Mouse (Mus musculus): ENCODE results near the gene Fat3. TPM values are rescaled to one million over a fixed set of nuclear protein-coding genes. Genes with fewer than 3 reads are reported as not detected.

Fat3 gene
- polyA plus RNA-seq, 1 experiment from 2014 or later, result 16.8 TPM

DNA sequence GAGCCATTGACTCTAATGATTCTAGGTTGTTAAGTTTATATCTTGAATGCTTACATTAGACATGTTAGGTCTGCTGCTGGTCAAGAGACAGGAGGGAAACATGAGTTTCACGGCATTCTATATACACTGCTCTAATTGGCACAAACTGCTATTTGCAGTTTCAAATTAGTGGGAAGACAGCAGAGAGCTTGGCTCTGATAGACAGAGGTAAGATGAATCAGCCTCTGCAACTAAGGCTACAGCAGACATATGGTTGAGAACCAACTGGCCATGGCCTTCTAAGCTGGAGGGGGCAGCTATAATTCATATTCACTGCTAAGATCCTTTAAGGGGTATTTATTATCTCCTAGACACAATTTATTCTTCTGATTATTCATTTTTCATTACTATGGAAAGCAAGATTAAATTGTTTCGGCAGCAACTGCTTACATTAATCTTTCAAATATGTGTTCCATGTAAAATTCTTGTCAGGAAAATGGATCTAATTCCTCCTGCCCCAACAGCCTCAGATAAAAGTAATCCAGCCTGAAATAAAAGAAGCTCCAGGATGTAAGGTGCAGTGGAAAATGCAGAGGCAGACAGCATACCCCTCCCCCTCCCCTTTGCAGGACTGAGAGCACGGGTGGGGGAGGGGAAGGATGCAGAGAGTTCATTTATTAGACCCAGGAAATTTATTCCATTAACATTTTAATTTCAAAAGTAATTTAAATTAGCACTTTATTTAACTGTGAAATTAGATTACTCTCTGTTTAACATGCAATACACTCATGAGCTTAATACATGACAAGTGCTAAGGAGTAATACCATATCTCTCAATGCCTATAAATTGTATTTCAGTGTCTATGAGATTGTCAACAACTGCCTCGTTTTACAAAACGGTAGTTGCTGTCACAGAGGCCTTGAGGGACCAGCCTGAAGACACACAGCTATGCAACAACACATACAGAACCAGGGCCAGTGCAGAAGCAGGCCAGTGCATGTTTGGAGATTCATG lies 189.9 kb downstream of the Fat3 start:
- Histone ChIP-seq H3K9ac (ENCODE audit: low read length) (no peak overlapping the region), H3K4me2 (ENCODE audit: low read depth) (no peak overlapping the region), H3K4me1 (ENCODE audit: control insufficient read depth, insufficient read depth, low read length) (peaks cover 13% of the 10 kb centered on the region; the same call in 1 of the 2 replicates), H3K4me3 (ENCODE audit: low read depth, low read length) (no peak overlapping the region), H3K36me3 (ENCODE audit: control insufficient read depth, insufficient read depth, low read length) (no peaks in the 10 kb centered on the region), H3K9me3 (ENCODE audit: control insufficient read depth, low read length) (no peaks in the 10 kb centered on the region), H3K27me3 (ENCODE audit: control insufficient read depth, insufficient read depth, low read length) (no peaks in the 10 kb centered on the region), H3K27ac (ENCODE audit: low read depth, low read length) (no peak overlapping the region)
- peak; percentile 55; the same call in 1 of the 2 replicates for ATAC-seq (ENCODE audit: insufficient read depth, low FRiP score, low TSS enrichment)
- 68% methylated on average over 5 of the region's 5 CpGs for WGBS
- DNase-seq (ENCODE audit: low spot score), result peak; percentile 23

DNA sequence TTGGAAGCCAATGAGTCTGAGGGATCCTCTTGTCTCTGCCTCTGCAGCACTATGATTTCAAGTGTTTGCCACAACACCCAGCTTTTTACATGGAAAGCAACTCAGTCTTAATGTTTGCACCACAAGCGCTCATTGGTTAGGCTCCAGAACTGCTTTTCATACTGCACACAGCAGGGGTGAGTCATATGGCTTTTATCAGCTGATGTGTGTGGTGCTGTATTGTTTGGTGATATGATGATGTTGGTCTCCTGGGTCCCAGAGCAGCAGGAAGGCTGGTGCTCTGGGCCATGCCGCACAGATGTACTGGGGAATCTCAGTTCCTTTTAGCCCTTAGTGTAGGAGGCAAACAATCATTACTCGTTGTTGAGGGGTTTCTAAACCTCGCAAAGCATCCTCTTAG lies 190.8 kb downstream of the Fat3 start:
- Histone ChIP-seq H3K27me3 (ENCODE audit: control insufficient read depth, insufficient read depth, low read length) (no peaks in the 10 kb centered on the region), H3K4me2 (ENCODE audit: low read depth) (no peak overlapping the region), H3K4me3 (ENCODE audit: low read depth, low read length) (no peak overlapping the region), H3K9ac (ENCODE audit: low read length) (no peak overlapping the region), H3K27ac (ENCODE audit: low read depth, low read length) (no peak overlapping the region), H3K36me3 (ENCODE audit: control insufficient read depth, insufficient read depth, low read length) (no peaks in the 10 kb centered on the region), H3K4me1 (ENCODE audit: control insufficient read depth, insufficient read depth, low read length) (peaks cover 13% of the 10 kb centered on the region; the same call in 1 of the 2 replicates), H3K9me3 (ENCODE audit: control insufficient read depth, low read length) (no peaks in the 10 kb centered on the region)
- DNase-seq (ENCODE audit: low spot score) (no peak), ATAC-seq (ENCODE audit: insufficient read depth, low FRiP score, low TSS enrichment) (no peak)
- 86% methylated on average over 4 of the region's 4 CpGs for WGBS

GRCm38 (mm10) chr9:16307789-16308188 lies 193.3 kb downstream of the Fat3 start:
- H3K27ac ChIP-seq (ENCODE audit: low read depth, low read length), result no peak overlapping the region
- no peaks in the 10 kb centered on the region for H3K9me3 ChIP-seq (ENCODE audit: control insufficient read depth, low read length)
- no peak overlapping the region for H3K4me3 ChIP-seq (ENCODE audit: low read depth, low read length)
- H3K4me1 ChIP-seq (ENCODE audit: control insufficient read depth, insufficient read depth, low read length), result peaks cover 13% of the 10 kb centered on the region; the same call in 1 of the 2 replicates
- DNase-seq (ENCODE audit: low spot score) (no peak), ATAC-seq (ENCODE audit: insufficient read depth, low FRiP score, low TSS enrichment) (no peak)
- no peak overlapping the region for H3K4me2 ChIP-seq (ENCODE audit: low read depth)
- H3K36me3 ChIP-seq (ENCODE audit: control insufficient read depth, insufficient read depth, low read length), result no peaks in the 10 kb centered on the region
- H3K9ac ChIP-seq (ENCODE audit: low read length), result no peak overlapping the region
- 98% methylated on average over 1 of the region's 1 CpGs for WGBS
- H3K27me3 ChIP-seq (ENCODE audit: control insufficient read depth, insufficient read depth, low read length), result no peaks in the 10 kb centered on the region

DNA sequence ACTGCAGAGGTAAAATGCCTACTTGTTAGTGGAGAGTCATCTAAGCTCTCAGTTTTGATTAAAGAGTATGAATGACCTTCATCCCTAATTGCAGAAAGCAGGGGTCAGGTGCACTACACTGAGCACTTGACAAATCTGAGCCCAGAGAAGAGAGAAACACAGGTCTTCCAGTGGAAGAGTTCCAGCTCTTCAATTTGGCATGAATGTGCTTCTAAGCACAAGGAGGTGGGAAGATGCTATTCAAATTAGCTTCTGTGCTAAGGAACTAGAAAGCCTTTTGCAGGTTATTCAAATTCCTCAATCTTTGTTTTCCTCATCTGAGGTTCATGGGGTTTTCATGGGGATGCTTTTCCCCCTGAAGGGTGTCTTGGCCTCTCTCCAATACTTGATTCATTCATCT lies 194.9 kb downstream of the Fat3 start:
- H3K4me3 ChIP-seq (ENCODE audit: low read depth, low read length), result no peak overlapping the region
- no peak for ATAC-seq (ENCODE audit: insufficient read depth, low FRiP score, low TSS enrichment)
- H3K36me3 ChIP-seq (ENCODE audit: control insufficient read depth, insufficient read depth, low read length), result no peaks in the 10 kb centered on the region
- DNase-seq (ENCODE audit: low spot score), result no peak
- H3K27ac ChIP-seq (ENCODE audit: low read depth, low read length), result no peak overlapping the region
- H3K27me3 ChIP-seq (ENCODE audit: control insufficient read depth, insufficient read depth, low read length), result no peaks in the 10 kb centered on the region
- peaks cover 8% of the 10 kb centered on the region; the same call in 1 of the 2 replicates for H3K4me1 ChIP-seq (ENCODE audit: control insufficient read depth, insufficient read depth, low read length)
- H3K9me3 ChIP-seq (ENCODE audit: control insufficient read depth, low read length), result no peaks in the 10 kb centered on the region
- no peak overlapping the region for H3K4me2 ChIP-seq (ENCODE audit: low read depth)
- H3K9ac ChIP-seq (ENCODE audit: low read length), result no peak overlapping the region

DNA sequence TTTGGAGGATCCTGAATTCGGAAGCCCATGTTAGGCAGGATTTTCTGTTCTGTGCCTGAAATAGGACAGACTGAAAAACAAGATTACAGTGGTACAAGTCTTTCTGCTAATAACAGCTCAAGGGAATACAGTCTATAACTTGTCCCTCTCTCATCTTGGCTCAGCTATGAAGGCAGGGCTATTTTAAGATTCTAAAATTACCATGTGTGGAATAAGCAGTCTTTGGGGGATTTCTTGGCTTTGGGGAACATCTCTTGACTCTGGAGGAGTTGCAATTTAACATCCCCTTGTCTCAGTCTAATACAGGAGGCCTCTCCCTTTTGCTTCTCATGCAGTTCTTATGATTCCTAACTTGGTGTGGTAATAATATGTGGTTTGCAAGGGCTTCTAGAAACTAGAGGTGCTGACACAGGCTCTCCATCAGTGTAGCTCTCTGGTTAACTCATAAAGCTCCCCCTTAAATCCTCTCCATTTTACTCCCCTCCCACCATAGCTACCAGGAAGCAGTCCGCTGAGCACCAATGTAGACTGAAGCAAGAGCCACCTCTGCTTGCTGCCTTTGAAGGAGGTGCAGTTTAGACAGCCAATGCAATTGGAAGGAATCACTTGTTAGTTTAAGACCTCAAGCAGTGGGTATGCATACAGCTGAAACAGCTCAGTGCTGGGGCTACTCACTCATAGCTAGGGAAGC lies 195.5 kb downstream of the Fat3 start:
- no peaks in the 10 kb centered on the region for H3K9me3 ChIP-seq (ENCODE audit: control insufficient read depth, low read length)
- H3K27ac ChIP-seq (ENCODE audit: low read depth, low read length), result no peak overlapping the region
- H3K4me3 ChIP-seq (ENCODE audit: low read depth, low read length), result no peak overlapping the region
- ATAC-seq (ENCODE audit: insufficient read depth, low FRiP score, low TSS enrichment), result no peak
- H3K4me2 ChIP-seq (ENCODE audit: low read depth), result no peak overlapping the region
- no peak overlapping the region for H3K9ac ChIP-seq (ENCODE audit: low read length)
- H3K4me1 ChIP-seq (ENCODE audit: control insufficient read depth, insufficient read depth, low read length), result 0 out of 2 replicates have a peak, but pooled peaks cover 1% of the 10 kb centered on the region
- no peak for DNase-seq (ENCODE audit: low spot score)
- H3K36me3 ChIP-seq (ENCODE audit: control insufficient read depth, insufficient read depth, low read length), result no peaks in the 10 kb centered on the region
- 88% methylated on average over 2 of the region's 2 CpGs for WGBS
- no peaks in the 10 kb centered on the region for H3K27me3 ChIP-seq (ENCODE audit: control insufficient read depth, insufficient read depth, low read length)

DNA sequence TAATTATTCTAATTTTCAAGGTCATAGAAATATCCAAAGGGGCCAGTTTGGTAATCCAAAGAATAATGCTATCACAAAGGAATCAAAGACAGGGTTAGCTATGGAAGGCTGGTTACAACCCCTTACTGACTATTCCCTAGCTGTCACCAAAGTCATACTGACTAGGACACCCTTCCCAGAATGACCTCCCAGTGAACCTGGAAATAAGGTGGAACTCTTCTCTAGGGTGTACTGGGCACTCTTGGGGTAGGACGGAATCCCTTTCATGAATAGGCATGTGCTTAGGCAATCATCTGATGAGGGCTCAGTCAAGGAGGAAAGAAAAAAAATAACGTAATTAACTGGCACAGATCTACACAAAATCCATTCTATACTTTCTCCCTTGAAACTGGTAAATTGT lies 196.1 kb downstream of the Fat3 start:
- ATAC-seq (ENCODE audit: insufficient read depth, low FRiP score, low TSS enrichment) (no peak), DNase-seq (ENCODE audit: low spot score) (no peak)
- Histone ChIP-seq H3K4me2 (ENCODE audit: low read depth) (no peak overlapping the region), H3K27me3 (ENCODE audit: control insufficient read depth, insufficient read depth, low read length) (no peaks in the 10 kb centered on the region), H3K9me3 (ENCODE audit: control insufficient read depth, low read length) (no peaks in the 10 kb centered on the region), H3K4me3 (ENCODE audit: low read depth, low read length) (no peak overlapping the region), H3K36me3 (ENCODE audit: control insufficient read depth, insufficient read depth, low read length) (no peaks in the 10 kb centered on the region), H3K4me1 (ENCODE audit: control insufficient read depth, insufficient read depth, low read length) (no peaks in the 10 kb centered on the region), H3K27ac (ENCODE audit: low read depth, low read length) (no peak overlapping the region), H3K9ac (ENCODE audit: low read length) (no peak overlapping the region)
- WGBS, result 71% methylated on average over 2 of the region's 2 CpGs

GRCm38 (mm10) chr9:16302484-16302883 lies 198.6 kb downstream of the Fat3 start:
- WGBS, result 65% methylated on average over 3 of the region's 3 CpGs
- H3K4me3 ChIP-seq (ENCODE audit: low read depth, low read length), result no peak overlapping the region
- no peaks in the 10 kb centered on the region for H3K27me3 ChIP-seq (ENCODE audit: control insufficient read depth, insufficient read depth, low read length)
- H3K9me3 ChIP-seq (ENCODE audit: control insufficient read depth, low read length), result no peaks in the 10 kb centered on the region
- no peaks in the 10 kb centered on the region for H3K36me3 ChIP-seq (ENCODE audit: control insufficient read depth, insufficient read depth, low read length)
- ATAC-seq (ENCODE audit: insufficient read depth, low FRiP score, low TSS enrichment) (no peak), DNase-seq (ENCODE audit: low spot score) (no peak)
- no peaks in the 10 kb centered on the region for H3K4me1 ChIP-seq (ENCODE audit: control insufficient read depth, insufficient read depth, low read length)
- H3K4me2 ChIP-seq (ENCODE audit: low read depth), result no peak overlapping the region
- no peak overlapping the region for H3K9ac ChIP-seq (ENCODE audit: low read length)
- H3K27ac ChIP-seq (ENCODE audit: low read depth, low read length), result no peak overlapping the region

GRCm38 (mm10) chr9:16297935-16298334 lies 203.2 kb downstream of the Fat3 start:
- WGBS, result 69% methylated on average over 3 of the region's 3 CpGs
- H3K27me3 ChIP-seq (ENCODE audit: control insufficient read depth, insufficient read depth, low read length), result no peaks in the 10 kb centered on the region
- DNase-seq (ENCODE audit: low spot score) (no peak), ATAC-seq (ENCODE audit: insufficient read depth, low FRiP score, low TSS enrichment) (no peak)
- no peaks in the 10 kb centered on the region for H3K36me3 ChIP-seq (ENCODE audit: control insufficient read depth, insufficient read depth, low read length)
- no peaks in the 10 kb centered on the region for H3K9me3 ChIP-seq (ENCODE audit: control insufficient read depth, low read length)
- H3K4me1 ChIP-seq (ENCODE audit: control insufficient read depth, insufficient read depth, low read length), result no peaks in the 10 kb centered on the region
- no peak overlapping the region for H3K9ac ChIP-seq (ENCODE audit: low read length)
- H3K27ac ChIP-seq (ENCODE audit: low read depth, low read length), result no peak overlapping the region
- H3K4me2 ChIP-seq (ENCODE audit: low read depth), result no peak overlapping the region
- no peak overlapping the region for H3K4me3 ChIP-seq (ENCODE audit: low read depth, low read length)

All from neural tube, embryonic 11.5 days (tissue).